10 mouse cellular contexts compared by ENCODE assay signal in genomic region chr5:139355235-139355772, GRCm38 (mm10). TPM values are rescaled to one million over a fixed set of nuclear protein-coding genes. Genes with fewer than 3 reads are reported as not detected.
DNase-seq lines count a peak whose midpoint lies in the region; ATAC-seq lines count a peak whose summit lies in the region.
"Had no signal": no experiment of that assay in that cellular context is flagged by ENCODE, and none has a peak within 500 bp of the region (broad histone marks: within the 10 kb centered on the region; RNA-seq: fewer than 3 reads in every experiment).

No protein-coding gene starts in this region.

- WGBS in liver, embryonic 13.5 days (ENCODE audit: insufficient replicate concordance) = 32% methylated on average over 19 of the region's 19 CpGs

- no peaks in the 10 kb centered on the region for H3K27me3 ChIP-seq in liver, embryonic 13.5 days
- H3K27me3 ChIP-seq: embryonic facial prominence, embryonic 15.5 days had no signal

- DNase-seq in 3T3-L1 (ENCODE audit: low read depth, low spot score) (peak; percentile 92), MN1 (ENCODE audit: low spot score) (peak; percentile 79)
- DNase-seq in cerebellum, adult 9-11 months = peak; percentile 85
- peak; percentile 84 for DNase-seq in gastrocnemius, postnatal 14 days
- DNase-seq in kidney, adult 8-10 months = peak; percentile 84 to 93
- peak; percentile 66 for DNase-seq in liver, embryonic 13.5 days
- DNase-seq in ovary, postnatal 10 days (ENCODE audit: low spot score) = peak; percentile 65
- peak; percentile 42 to 78 for DNase-seq in thymus, postnatal 10 days (ENCODE audit: low spot score in 2 of 2)

- peaks cover 44% of the 10 kb centered on the region for H3K4me1 ChIP-seq in liver, embryonic 13.5 days (replicated peaks)

- no peak overlapping the region for H3K9ac ChIP-seq in liver, embryonic 13.5 days
- H3K9ac ChIP-seq: embryonic facial prominence, embryonic 15.5 days had no signal

- intact Hi-C loops in gastrocnemius, postnatal 14 days (cut with DNase I; ENCODE audit: low total_unique reads) = loop anchor here (5.0 kb wide), 1 partner anchor 152 kb away; no protein-coding TSS in a partner anchor

- H3K4me3 ChIP-seq in liver, embryonic 13.5 days (replicated peaks) = no peak overlapping the region
- H3K4me3 ChIP-seq: embryonic facial prominence, embryonic 15.5 days; myocyte had no signal

- no peak overlapping the region for H3K4me2 ChIP-seq in liver, embryonic 13.5 days
- H3K4me2 ChIP-seq: embryonic facial prominence, embryonic 15.5 days had no signal

- 0 out of 2 replicates have a peak, but pooled peaks have one; percentile 19 for ATAC-seq in liver, embryonic 13.5 days (ENCODE audit: low read depth)

- no peak overlapping the region for H3K27ac ChIP-seq in liver, embryonic 13.5 days
- H3K27ac ChIP-seq: embryonic facial prominence, embryonic 15.5 days had no signal

- H3K36me3 ChIP-seq in liver, embryonic 13.5 days = peaks cover 1% of the 10 kb centered on the region; the same call in 1 of the 2 replicates
- H3K36me3 ChIP-seq: embryonic facial prominence, embryonic 15.5 days had no signal

- H3K9me3 ChIP-seq in liver, embryonic 13.5 days (replicated peaks) = no peaks in the 10 kb centered on the region
- H3K9me3 ChIP-seq: embryonic facial prominence, embryonic 15.5 days had no signal

RNA-seq across cellular contexts. Expression of gene Cyp2w1, which starts 2.9 kb away (rescaled TPM):
- total RNA-seq in gastrocnemius, postnatal 14 days (2021) = not detected
- not detected in 2 replicates for polyA plus RNA-seq in liver, embryonic 13.5 days (2015; fragmentation: Nextera tagmentation; extraction: Ambion mirVana)
- polyA plus RNA-seq: myocyte had no signal

RNA-seq across cellular contexts. Expression of gene Cox19, which starts 4.1 kb away (rescaled TPM):
- total RNA-seq in gastrocnemius, postnatal 14 days (2021) = 10 to 100 TPM; 58.6 to 79.3 TPM
- 68.5 and 72.3 TPM in 2 replicates for polyA plus RNA-seq in liver, embryonic 13.5 days (2015; fragmentation: Nextera tagmentation; extraction: Ambion mirVana)

RNA-seq across cellular contexts. Expression of gene Gpr146, which starts 22.2 kb away (rescaled TPM):
- total RNA-seq in gastrocnemius, postnatal 14 days (2021) = 10 to 100 TPM; 17.2 to 26.0 TPM
- polyA plus RNA-seq in liver, embryonic 13.5 days (2015; fragmentation: Nextera tagmentation; extraction: Ambion mirVana) = 18.8 and 20.2 TPM in 2 replicates

RNA-seq across cellular contexts. Expression of gene Adap1, which starts 29.9 kb away (rescaled TPM):
- total RNA-seq in gastrocnemius, postnatal 14 days (2021) = 1 to 10 TPM in 1 of 2 experiments, under 1 TPM in 1; 0.78 to 2.0 TPM
- 2.6 and 3.3 TPM in 2 replicates for polyA plus RNA-seq in liver, embryonic 13.5 days (2015; fragmentation: Nextera tagmentation; extraction: Ambion mirVana)

RNA-seq across cellular contexts. Expression of gene C130050O18Rik, which starts 49.8 kb away (rescaled TPM):
- total RNA-seq in gastrocnemius, postnatal 14 days (2021) = under 1 TPM; 0.39 to 0.60 TPM
- 0.89 and 1.1 TPM in 2 replicates for polyA plus RNA-seq in liver, embryonic 13.5 days (2015; fragmentation: Nextera tagmentation; extraction: Ambion mirVana)
